ENCODE assay signal across 8 mouse cellular contexts in the genomic region with DNA sequence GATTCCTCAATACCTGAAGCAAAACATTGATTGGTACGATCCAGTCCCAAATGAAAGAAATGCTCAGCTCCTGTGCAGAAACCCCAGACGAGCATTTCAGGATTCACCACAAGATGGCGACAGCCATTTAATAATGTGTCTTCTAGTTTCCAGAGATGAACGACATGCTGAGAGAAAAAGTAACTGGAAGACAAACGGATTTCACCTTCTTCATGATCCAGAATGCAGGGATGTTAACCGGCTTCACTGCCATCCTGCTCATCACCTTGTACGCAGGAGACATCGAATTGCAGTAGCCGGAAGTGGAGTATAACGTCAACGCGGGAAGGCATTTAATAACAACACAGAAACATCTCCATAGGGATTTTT.
DNase-seq lines count a peak whose midpoint lies in the region; ATAC-seq lines count a peak whose summit lies in the region.
"Had no signal": no experiment of that assay in that cellular context is flagged by ENCODE, and none has a peak within 500 bp of the region (broad histone marks: within the 10 kb centered on the region; RNA-seq: fewer than 3 reads in every experiment).

No protein-coding gene starts in this region.

- H3K4me1 ChIP-seq in embryonic facial prominence, embryonic 14.5 days (ENCODE audit: control insufficient read depth, insufficient read depth, low read length), result no peaks in the 10 kb centered on the region
- no peaks in the 10 kb centered on the region for H3K4me1 ChIP-seq in hindbrain, embryonic 11.5 days (replicated peaks; ENCODE audit: control insufficient read depth, insufficient read depth, low read length)

- H3K4me2 ChIP-seq in embryonic facial prominence, embryonic 14.5 days (ENCODE audit: low read depth, low read length), result no peak overlapping the region
- no peak overlapping the region for H3K4me2 ChIP-seq in hindbrain, embryonic 11.5 days (replicated peaks; ENCODE audit: low read depth, low read length)

- H3K27me3 ChIP-seq in embryonic facial prominence, embryonic 14.5 days (replicated peaks; ENCODE audit: control insufficient read depth, insufficient read depth, low read length), result no peaks in the 10 kb centered on the region
- no peaks in the 10 kb centered on the region for H3K27me3 ChIP-seq in hindbrain, embryonic 11.5 days (ENCODE audit: control insufficient read depth, insufficient read depth, low read length)

- 0 out of 2 replicates have a peak, but pooled peaks have one; percentile 41 for ATAC-seq in embryonic facial prominence, embryonic 14.5 days (ENCODE audit: low read depth)
- ATAC-seq in hindbrain, embryonic 11.5 days (ENCODE audit: low FRiP score), result peak; percentile 61
- ATAC-seq in megakaryocyte-erythroid progenitor cell, adult 5-6 weeks (replicated peaks; ENCODE audit: low FRiP score, low TSS enrichment, poor library complexity, severe bottlenecking), result peak; percentile 71

- no peak overlapping the region for H3K4me3 ChIP-seq in embryonic facial prominence, embryonic 14.5 days (ENCODE audit: low read depth, low read length)
- H3K4me3 ChIP-seq in hindbrain, embryonic 11.5 days (ENCODE audit: low read depth, low read length), result no peak overlapping the region

- no peak overlapping the region for H3K9ac ChIP-seq in embryonic facial prominence, embryonic 14.5 days (ENCODE audit: low read depth, low read length)
- no peak overlapping the region for H3K9ac ChIP-seq in hindbrain, embryonic 11.5 days (ENCODE audit: low read depth, low read length)

- peak; percentile 36 for DNase-seq in MEL-GATA-1-ER (ENCODE audit: extremely low read depth, low read depth)
- DNase-seq in adrenal gland, postnatal 36 days, result peak; percentile 54 to 68
- peak; percentile 88 for DNase-seq in embryonic facial prominence, embryonic 14.5 days (ENCODE audit: low spot score)
- DNase-seq in hindbrain, embryonic 11.5 days (ENCODE audit: low spot score), result peak; percentile 85
- DNase-seq in layer of hippocampus, postnatal 10 days (ENCODE audit: low spot score in 2 of 2), result peak; percentile 89 to 90
- DNase-seq in right cerebral cortex, postnatal 25 days, result peak; percentile 81

- H3K27ac ChIP-seq in embryonic facial prominence, embryonic 14.5 days (replicated peaks; ENCODE audit: low read depth, low read length), result no peak overlapping the region
- H3K27ac ChIP-seq in hindbrain, embryonic 11.5 days (ENCODE audit: low read depth, low read length), result no peak overlapping the region
- H3K27ac ChIP-seq: macrophage had no signal

- WGBS in embryonic facial prominence, embryonic 14.5 days, result 33% methylated on average over 12 of the region's 12 CpGs
- WGBS in hindbrain, embryonic 11.5 days, result 51% methylated on average over 12 of the region's 12 CpGs

- H3K36me3 ChIP-seq in embryonic facial prominence, embryonic 14.5 days (ENCODE audit: control insufficient read depth, insufficient read depth, low read length), result no peaks in the 10 kb centered on the region
- no peaks in the 10 kb centered on the region for H3K36me3 ChIP-seq in hindbrain, embryonic 11.5 days (ENCODE audit: control insufficient read depth, insufficient read depth, low read length)

- H3K9me3 ChIP-seq in embryonic facial prominence, embryonic 14.5 days (ENCODE audit: control insufficient read depth, low read length), result no peaks in the 10 kb centered on the region
- no peaks in the 10 kb centered on the region for H3K9me3 ChIP-seq in hindbrain, embryonic 11.5 days (ENCODE audit: control insufficient read depth, low read length)

Comparison
In these comparisons a context has a peak if more than half of its experiments do, and no peak if none do; other contexts are left out.
1. DNase-seq: peak in every context shown above with its lines; median percentile 90 in layer of hippocampus, postnatal 10 days; 88 in embryonic facial prominence, embryonic 14.5 days; 85 in hindbrain, embryonic 11.5 days; 81 in right cerebral cortex, postnatal 25 days; 61 in adrenal gland, postnatal 36 days; 36 in MEL-GATA-1-ER.